Mouse (Mus musculus) kidney, adult 2 months (tissue): ENCODE results near the gene Drap1.

ENCODE experiments used
- CTCF ChIP-seq: fragments of 200-500 bp; conservative IDR thresholded peaks from 2 replicates; pipeline ENCODE4 v1.5.1; 2011; ENCODE audit warnings: low read depth, mild to moderate bottlenecking, control low read depth, low read length, moderate library complexity, mixed read lengths; ENCODE audit not compliant: insufficient read depth, insufficient read length
- POLR2A ChIP-seq: fragments of 200-500 bp; IDR thresholded peaks from one replicate; pipeline ENCODE4 v1.6.1; 2011; ENCODE audit warnings: low read depth, low read length, control low read depth

GRCm38 (mm10) chr19:5420579-5420978 lies 4.2 kb downstream of the Drap1 start:
- TF ChIP-seq CTCF: no peak
- TF ChIP-seq POLR2A: no peak
